Mouse (Mus musculus) colon, adult 2 months (tissue): ENCODE measurements around the gene Fbxw14. TPM values are rescaled to one million over a fixed set of nuclear protein-coding genes. Genes with fewer than 3 reads are reported as not detected.

Experiments
- polyA plus RNA-seq: library from polyadenylated mRNA; depleted of rRNA; stranded (reverse); fragments of >200 nt; gene quantifications from 2 replicates; pipeline ENCODE4 v1.2.3, GENCODE M21; 2012; rRNA removed

The Fbxw14 gene
- polyA plus RNA-seq, result not detected in 2 replicates

DNA sequence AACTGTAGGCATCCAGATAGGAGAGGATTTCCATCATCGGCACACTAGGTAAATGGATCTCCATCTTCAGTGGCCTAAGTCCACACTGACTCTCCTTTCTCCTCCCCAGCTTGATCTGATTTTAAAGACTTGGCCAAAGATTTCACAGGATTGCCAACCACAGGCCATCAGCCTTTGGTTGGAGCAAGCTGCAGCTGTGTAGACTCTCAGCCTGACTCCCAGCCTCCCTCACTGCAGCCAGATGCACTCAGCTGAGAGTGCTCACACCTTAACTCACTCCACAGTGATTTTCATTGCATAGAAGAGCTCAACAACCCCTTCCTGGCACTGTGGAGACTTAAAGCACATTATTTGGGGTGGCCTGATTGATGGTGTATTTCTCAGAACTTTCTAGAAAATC lies at the start of gene Fbxw14:
Gene Fbxw14, minus strand, starts transcription at position 101 of the 400 bp plus-strand sequence.

GRCm38 (mm10) chr9:109234654-109235053 lies 52.8 kb downstream of the Fbxw14 start, which contains the start of gene Fbxw20:
TSS of gene Fbxw20 (minus strand) at chr9:109234754.

Other genes starting within 250 kb of the Fbxw14 start
- gene Shisa5, start 249.1 kb downstream of the Fbxw14 start, polyA plus RNA-seq, result 758 and 915 TPM in 2 replicates
- gene Trex1, start 227.9 kb downstream of the Fbxw14 start, polyA plus RNA-seq, result 59.2 and 60.5 TPM in 2 replicates
- 16.6 and 17.8 TPM in 2 replicates for gene Atrip, start 213.6 kb downstream of the Fbxw14 start, polyA plus RNA-seq
- 10.4 and 11.4 TPM in 2 replicates for gene Ccdc51, start 205.2 kb downstream of the Fbxw14 start, polyA plus RNA-seq
- gene Tma7, start 205.1 kb downstream of the Fbxw14 start, polyA plus RNA-seq, result 9.9 and 17.1 TPM in 2 replicates
- gene Plxnb1, start 192.3 kb downstream of the Fbxw14 start, polyA plus RNA-seq, result 8.2 and 8.6 TPM in 2 replicates
- not detected in 2 replicates for gene Fbxw21, start 125.6 kb downstream of the Fbxw14 start, polyA plus RNA-seq
- gene Fbxw13, start 91.7 kb downstream of the Fbxw14 start, polyA plus RNA-seq, result not detected in 2 replicates
- gene Fbxw20, start 52.9 kb downstream of the Fbxw14 start, polyA plus RNA-seq, result not detected in 2 replicates
- not detected in 2 replicates for gene Fbxw28, start 52.0 kb upstream of the Fbxw14 start, polyA plus RNA-seq
- 0.15 TPM in 1 of 2 replicates, not detected in the other for gene Fbxw22, start 116.6 kb upstream of the Fbxw14 start, polyA plus RNA-seq
- not detected in 2 replicates for gene Fbxw16, start 161.5 kb upstream of the Fbxw14 start, polyA plus RNA-seq
- not detected in 2 replicates for gene Fbxw19, start 208.2 kb upstream of the Fbxw14 start, polyA plus RNA-seq